Mouse (Mus musculus) hindbrain, embryonic 16.5 days (tissue): Measurements from ENCODE around the gene Camta1. TPM values are rescaled to one million over a fixed set of nuclear protein-coding genes. Genes with fewer than 3 reads are reported as not detected.

Experiments
- ATAC-seq: fragments of 200-750 bp; cut with Nextera tagmentation; 2 replicates; pipeline ENCODE4 v1.8.0; 2017; ENCODE audit warnings: moderate TSS enrichment, moderate library complexity
- H3K27ac ChIP-seq: fragments of 300-500 bp; sonication (generic); 2 replicates; pipeline ENCODE4 v1.5.1; 2014; ENCODE audit warnings: low read depth, mild to moderate bottlenecking, control low read depth, low read length, moderate library complexity
- H3K27me3 ChIP-seq: fragments of 300-500 bp; sonication (generic); replicated peaks from 2 replicates; pipeline ENCODE4 v1.6.1; 2014; ENCODE audit warnings: low read length; ENCODE audit not compliant: control insufficient read depth, insufficient read depth
- H3K36me3 ChIP-seq: fragments of 300-500 bp; sonication (generic); 2 replicates; pipeline ENCODE4 v1.6.1; 2014; ENCODE audit warnings: mild to moderate bottlenecking, low read length, moderate library complexity, mixed read lengths; ENCODE audit not compliant: control insufficient read depth, insufficient read depth
- H3K4me1 ChIP-seq: fragments of 300-500 bp; sonication (generic); 2 replicates; pipeline ENCODE4 v1.6.1; 2014; ENCODE audit warnings: low read depth, low read length; ENCODE audit not compliant: control insufficient read depth, insufficient read depth
- H3K4me2 ChIP-seq: fragments of 300-500 bp; sonication (generic); 2 replicates; pipeline ENCODE4 v1.6.1; 2014; ENCODE audit warnings: mild to moderate bottlenecking, low read length, control low read depth, moderate library complexity
- H3K4me3 ChIP-seq: fragments of 300-500 bp; sonication (generic); 2 replicates; pipeline ENCODE4 v1.5.1; 2014; ENCODE audit warnings: mild to moderate bottlenecking, low read length, control low read depth, moderate library complexity
- H3K9ac ChIP-seq: fragments of 300-500 bp; sonication (generic); 2 replicates; pipeline ENCODE4 v1.6.1; 2014; ENCODE audit warnings: low read depth, mild to moderate bottlenecking, control low read depth, low read length, moderate library complexity
- H3K9me3 ChIP-seq: fragments of 300-500 bp; sonication (generic); 2 replicates; pipeline ENCODE4 v1.6.1; 2014; ENCODE audit warnings: mild to moderate bottlenecking, low read length, moderate library complexity; ENCODE audit not compliant: control insufficient read depth
- WGBS: fragments of 180-500 bp; shearing (Covaris S2); extraction: QIAGEN DNeasy Blood & Tissue Kit; methylation state at CpG from one replicate; pipeline ENCODE4 v1.1.7; 2014; 5-methylcytosine and 5-hydroxymethylcytosine counted together
- polyA plus RNA-seq: library from polyadenylated mRNA; unstranded; fragments of >200 nt; fragmentation: Nextera tagmentation; extraction: Ambion mirVana; gene quantifications from 2 replicates; pipeline ENCODE4 v1.2.1, GENCODE M21; 2015

Gene Camta1
- polyA plus RNA-seq, 1 experiment from 2014 or later = 153 TPM

DNA sequence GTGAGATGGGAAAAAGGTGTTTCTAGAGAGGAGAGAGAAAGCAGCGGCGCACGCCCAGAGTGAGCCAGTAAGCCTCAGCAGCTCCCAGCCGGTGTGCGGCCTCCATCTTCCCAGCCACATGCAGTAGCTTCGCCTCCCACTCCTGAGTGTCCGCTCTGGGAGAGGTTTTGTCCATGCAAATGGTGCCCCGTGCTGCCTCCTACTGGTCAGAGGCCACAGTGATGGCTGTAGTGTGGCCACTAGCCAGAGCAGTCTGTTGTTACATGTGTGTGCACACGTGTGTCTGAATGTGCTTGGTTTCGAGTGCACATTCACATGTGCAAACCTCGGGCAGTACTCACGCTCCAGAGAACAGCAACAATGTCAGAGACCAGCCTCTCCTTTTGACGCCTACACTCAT is 103.3 kb downstream of the Camta1 start:
- H3K27ac ChIP-seq = no peak overlapping the region

DNA sequence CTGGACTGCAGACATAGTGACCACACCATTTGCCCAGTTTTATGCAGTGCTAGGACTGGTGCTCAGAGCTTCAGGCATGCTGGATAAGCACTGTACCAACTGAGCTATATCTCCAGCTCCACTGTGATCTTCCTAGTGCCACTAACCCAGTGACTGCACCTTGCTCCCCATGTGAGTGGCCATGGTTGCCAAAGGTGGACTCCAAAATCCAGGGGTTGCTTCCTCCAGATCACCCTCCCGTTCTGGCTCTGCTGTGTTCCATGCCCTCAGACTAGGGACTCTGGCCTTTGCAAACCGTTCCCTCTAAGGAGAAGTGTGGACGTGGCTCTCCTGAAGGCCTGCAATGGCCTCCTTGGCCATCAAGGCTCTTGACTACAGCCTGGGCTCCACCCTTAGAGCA is 104.4 kb downstream of the Camta1 start:
- no peak overlapping the region for H3K9ac ChIP-seq
- 93% methylated on average over 3 of the region's 3 CpGs for WGBS
- no peaks in the 10 kb centered on the region for H3K36me3 ChIP-seq
- peaks cover 18% of the 10 kb centered on the region for H3K4me1 ChIP-seq
- no peaks in the 10 kb centered on the region for H3K9me3 ChIP-seq
- H3K4me2 ChIP-seq = no peak overlapping the region
- no peak for ATAC-seq
- H3K27me3 ChIP-seq = no peaks in the 10 kb centered on the region
- no peak overlapping the region for H3K4me3 ChIP-seq
- H3K27ac ChIP-seq = no peak overlapping the region

More for the DNA sequence above, 103.3 kb downstream of the Camta1 start:
- WGBS = 89% methylated on average over 13 of the region's 13 CpGs
- H3K27me3 ChIP-seq = no peaks in the 10 kb centered on the region
- ATAC-seq = 0 out of 2 replicates have a peak, but pooled peaks have one; percentile 37
- no peaks in the 10 kb centered on the region for H3K9me3 ChIP-seq
- peaks cover 9% of the 10 kb centered on the region for H3K4me1 ChIP-seq
- no peaks in the 10 kb centered on the region for H3K36me3 ChIP-seq
- H3K4me2 ChIP-seq = no peak overlapping the region
- H3K4me3 ChIP-seq = no peak overlapping the region
- no peak overlapping the region for H3K9ac ChIP-seq

DNA sequence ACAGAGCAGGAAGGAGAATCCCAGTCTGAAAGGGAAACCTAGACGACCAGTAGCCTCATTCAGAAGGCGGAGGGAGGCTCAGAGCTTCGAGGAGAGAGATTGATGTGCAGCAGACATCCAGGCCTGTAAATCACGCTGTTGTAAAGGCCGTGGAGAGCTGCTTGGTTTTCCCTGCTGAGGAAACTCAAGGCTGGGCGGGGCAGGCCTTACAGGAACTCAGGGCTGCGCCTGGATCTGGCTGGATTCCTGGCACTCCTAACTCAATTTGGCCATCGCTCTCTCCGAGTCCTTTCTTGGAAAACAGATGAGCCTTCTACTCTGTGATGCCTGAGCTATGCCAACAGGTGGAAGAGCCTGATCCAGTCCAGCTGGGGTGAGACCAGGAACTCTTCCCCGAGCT is 105.3 kb downstream of the Camta1 start:
- H3K4me3 ChIP-seq = no peak overlapping the region
- WGBS = 70% methylated on average over 10 of the region's 10 CpGs
- H3K9me3 ChIP-seq = no peaks in the 10 kb centered on the region
- no peak overlapping the region for H3K9ac ChIP-seq
- H3K36me3 ChIP-seq = no peaks in the 10 kb centered on the region
- no peak overlapping the region for H3K4me2 ChIP-seq
- no peak for ATAC-seq
- H3K27ac ChIP-seq = no peak overlapping the region
- H3K27me3 ChIP-seq = no peaks in the 10 kb centered on the region
- H3K4me1 ChIP-seq = peaks cover 21% of the 10 kb centered on the region

DNA sequence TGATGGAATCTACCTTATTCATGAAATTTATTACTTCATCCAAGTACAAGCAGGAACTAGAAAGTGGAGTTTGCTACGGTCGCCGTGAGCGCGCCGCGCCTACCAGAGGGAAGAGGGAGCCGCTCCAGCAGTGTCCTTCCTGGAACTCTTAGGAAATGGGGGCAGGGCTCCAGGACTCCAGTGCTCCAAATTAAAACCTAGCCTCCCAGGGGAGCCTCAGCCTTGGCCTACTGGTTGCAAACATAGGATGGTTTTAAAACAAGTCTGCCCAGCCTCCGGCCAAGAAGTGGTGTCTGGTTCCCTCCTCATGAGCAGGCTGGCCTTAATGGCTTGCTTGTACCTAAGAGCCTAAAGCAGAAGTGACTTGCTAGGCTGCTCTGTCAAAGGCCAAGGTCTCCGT is 108.4 kb downstream of the Camta1 start:
- Histone ChIP-seq H3K27me3 (no peaks in the 10 kb centered on the region), H3K4me1 (peaks cover 21% of the 10 kb centered on the region), H3K27ac (no peak overlapping the region), H3K9ac (no peak overlapping the region), H3K9me3 (no peaks in the 10 kb centered on the region), H3K4me2 (no peak overlapping the region), H3K36me3 (no peaks in the 10 kb centered on the region), H3K4me3 (no peak overlapping the region)
- WGBS = 75% methylated on average over 10 of the region's 10 CpGs
- no peak for ATAC-seq

DNA sequence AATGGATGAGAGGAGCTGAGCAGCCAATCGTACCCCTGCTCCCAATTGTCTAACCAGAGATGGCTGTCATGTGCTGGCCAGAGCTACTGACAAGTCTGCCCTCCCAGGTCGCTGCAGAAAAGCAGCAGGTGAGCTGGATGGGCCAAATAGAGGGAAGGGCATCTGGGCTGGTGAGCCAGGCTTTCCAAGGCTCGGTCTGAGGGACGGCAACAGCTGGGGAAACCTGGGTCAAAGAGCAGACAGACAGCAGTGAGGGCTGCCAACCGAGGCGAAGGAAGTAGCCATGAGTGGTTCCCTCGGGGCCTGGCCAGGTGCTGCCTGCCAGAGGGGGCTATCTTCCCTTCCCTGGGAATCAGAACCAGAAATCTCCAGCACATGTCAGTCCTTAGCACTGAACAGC is 109.1 kb downstream of the Camta1 start:
- peaks cover 21% of the 10 kb centered on the region for H3K4me1 ChIP-seq
- ATAC-seq = no peak
- no peak overlapping the region for H3K27ac ChIP-seq

DNA sequence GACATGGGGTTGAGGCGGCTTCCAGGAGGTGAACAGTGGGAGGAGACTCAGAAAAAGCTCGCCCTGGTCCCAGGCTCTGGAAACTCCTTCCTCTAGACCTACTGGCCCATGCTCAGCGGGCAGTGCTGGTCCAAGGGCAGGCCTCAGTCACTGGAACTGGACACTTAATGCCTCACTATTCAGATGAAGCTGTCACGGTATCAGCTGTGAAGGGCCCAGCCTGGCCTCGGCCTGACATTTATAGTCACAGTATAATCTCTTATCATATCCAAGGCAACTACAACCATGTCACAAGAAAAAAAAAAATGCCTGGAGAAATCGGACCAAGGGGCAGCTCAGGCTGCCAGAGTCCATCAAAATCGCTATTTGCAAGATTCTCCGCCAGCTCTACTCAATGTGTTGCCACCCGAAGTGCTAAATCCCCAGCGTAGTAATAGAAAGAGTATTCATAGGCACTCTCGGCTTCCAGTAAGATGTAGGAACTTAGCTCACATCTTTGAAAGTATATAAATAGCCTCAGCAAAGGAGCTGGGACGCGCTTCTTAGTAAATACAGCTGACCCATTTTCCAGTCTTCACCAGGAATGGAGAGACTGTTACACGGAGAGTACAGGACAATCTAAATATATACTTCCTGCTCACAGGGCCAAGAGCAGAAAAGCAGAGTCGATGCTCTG is 110.3 kb downstream of the Camta1 start:
- no peaks in the 10 kb centered on the region for H3K9me3 ChIP-seq
- no peak overlapping the region for H3K27ac ChIP-seq
- no peak for ATAC-seq
- H3K4me2 ChIP-seq = no peak overlapping the region
- H3K36me3 ChIP-seq = no peaks in the 10 kb centered on the region
- no peak overlapping the region for H3K9ac ChIP-seq
- peaks cover 23% of the 10 kb centered on the region for H3K4me1 ChIP-seq
- 72% methylated on average over 15 of the region's 15 CpGs for WGBS
- no peaks in the 10 kb centered on the region for H3K27me3 ChIP-seq
- no peak overlapping the region for H3K4me3 ChIP-seq

More for the DNA sequence above, 109.1 kb downstream of the Camta1 start:
- H3K4me2 ChIP-seq = no peak overlapping the region
- H3K4me3 ChIP-seq = no peak overlapping the region
- H3K9ac ChIP-seq = peak overlapping the region; percentile 22; the same call in 1 of the 2 replicates
- no peaks in the 10 kb centered on the region for H3K36me3 ChIP-seq
- H3K9me3 ChIP-seq = no peaks in the 10 kb centered on the region
- no peaks in the 10 kb centered on the region for H3K27me3 ChIP-seq
- WGBS = 48% methylated on average over 7 of the region's 7 CpGs

DNA sequence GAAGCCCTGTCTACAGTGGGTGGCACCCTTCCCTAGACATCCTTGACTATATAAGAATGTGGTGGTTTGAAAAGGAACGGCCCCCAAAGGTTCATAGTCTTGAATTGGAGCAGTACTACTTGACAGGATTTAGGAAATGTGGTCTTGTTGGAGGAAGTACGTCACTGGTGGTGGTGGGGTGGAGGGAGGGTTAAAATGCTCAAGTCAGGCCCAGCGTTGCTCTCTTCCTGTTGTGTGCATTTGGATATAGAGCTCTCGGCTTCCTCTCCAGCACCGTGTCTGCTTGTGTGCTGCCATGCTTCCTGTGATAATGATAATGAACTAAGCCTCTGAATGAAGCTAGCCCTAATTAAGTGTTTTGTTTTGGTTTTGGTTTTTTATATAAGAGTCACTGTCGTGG is 114.0 kb downstream of the Camta1 start:
- Histone ChIP-seq H3K27ac (no peak overlapping the region), H3K9ac (no peak overlapping the region), H3K4me3 (no peak overlapping the region), H3K4me2 (no peak overlapping the region), H3K36me3 (no peaks in the 10 kb centered on the region), H3K27me3 (no peaks in the 10 kb centered on the region), H3K4me1 (peaks cover 10% of the 10 kb centered on the region), H3K9me3 (no peaks in the 10 kb centered on the region)
- 77% methylated on average over 6 of the region's 6 CpGs for WGBS
- no peak for ATAC-seq

DNA sequence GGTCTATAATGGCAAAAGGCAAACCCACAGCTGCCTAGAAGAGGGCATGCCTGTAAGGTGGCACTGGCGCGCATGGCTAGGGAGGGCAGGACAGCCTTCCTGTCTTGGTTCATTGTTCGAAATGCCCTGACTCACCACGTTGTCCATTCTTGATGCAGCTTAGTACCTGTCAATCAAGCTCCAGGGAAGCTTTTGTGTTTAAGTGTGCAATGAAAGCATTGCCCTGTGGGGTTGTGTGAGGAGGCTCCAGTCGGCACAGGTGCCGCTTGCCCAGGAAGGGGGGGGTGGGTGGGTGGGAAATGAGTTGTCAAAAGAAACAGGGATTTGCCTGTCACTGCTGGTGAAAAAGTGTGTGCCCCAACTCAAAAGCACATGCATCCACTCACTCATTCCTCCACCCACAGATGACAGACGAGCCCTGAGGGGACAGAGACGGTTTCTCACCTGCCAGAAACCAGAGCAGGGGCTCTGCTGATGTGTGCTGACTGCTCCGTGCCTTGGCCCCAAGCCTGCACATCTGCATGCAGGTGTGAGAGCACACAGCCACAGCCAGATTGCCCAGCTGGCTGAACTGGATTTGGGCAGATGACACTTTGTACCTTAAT is 115.6 kb downstream of the Camta1 start:
- Histone ChIP-seq H3K4me1 (peaks cover 14% of the 10 kb centered on the region), H3K9me3 (no peaks in the 10 kb centered on the region), H3K27ac (no peak overlapping the region), H3K36me3 (no peaks in the 10 kb centered on the region), H3K4me3 (no peak overlapping the region), H3K27me3 (no peaks in the 10 kb centered on the region), H3K9ac (no peak overlapping the region), H3K4me2 (no peak overlapping the region)
- 35% methylated on average over 9 of the region's 9 CpGs for whole genome bisulfite sequencing
- no peak for ATAC-seq

DNA sequence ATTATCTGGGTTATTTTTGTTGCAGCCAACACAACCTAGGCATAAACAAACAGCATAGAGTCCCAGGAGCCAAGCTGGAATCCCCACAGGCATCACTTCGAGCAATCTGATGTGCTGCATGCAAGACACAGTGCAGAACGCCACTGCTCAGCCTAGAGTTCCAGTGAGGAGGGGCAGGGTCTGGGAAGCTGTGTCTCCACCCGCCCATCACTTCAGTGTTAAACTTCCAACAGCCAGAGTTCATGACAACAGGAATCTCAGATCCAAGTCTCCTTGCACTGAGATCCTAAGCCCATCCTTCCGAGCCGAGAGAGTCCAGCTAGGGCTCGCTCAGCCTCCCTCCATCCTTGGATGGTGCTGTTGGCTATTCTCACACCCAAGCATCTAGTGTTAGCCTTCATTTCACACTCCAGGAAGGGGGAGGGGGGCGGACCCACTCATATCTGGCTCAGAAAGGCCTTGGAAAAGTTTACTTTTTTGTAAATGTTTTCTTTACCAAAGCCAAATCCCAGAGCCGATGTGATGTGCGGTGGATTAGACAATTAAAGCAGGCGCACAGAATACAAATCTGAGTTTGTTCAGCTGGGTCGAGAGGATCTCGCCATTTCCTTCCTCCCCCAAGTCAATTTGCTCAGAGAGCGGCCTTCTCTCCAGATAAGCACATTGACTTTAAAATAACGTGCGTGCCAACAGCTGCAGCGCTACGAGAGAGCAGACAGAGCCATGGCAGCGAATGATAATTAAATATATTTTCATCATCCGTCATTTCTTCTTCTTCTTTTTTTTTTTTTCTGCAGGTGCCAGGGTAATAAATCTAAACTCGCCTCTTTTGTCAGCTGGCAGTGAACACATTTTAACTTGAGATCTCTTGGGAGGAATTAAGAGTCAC is 120.2 kb downstream of the Camta1 start:
- Histone ChIP-seq H3K4me2 (no peak overlapping the region), H3K4me1 (peaks cover 26% of the 10 kb centered on the region), H3K27me3 (no peaks in the 10 kb centered on the region), H3K9ac (no peak overlapping the region), H3K27ac (0 out of 2 replicates have a peak overlapping the region, but pooled peaks have one; percentile 13), H3K9me3 (no peaks in the 10 kb centered on the region), H3K36me3 (no peaks in the 10 kb centered on the region), H3K4me3 (no peak overlapping the region)
- ATAC-seq = no peak
- WGBS = 40% methylated on average over 20 of the region's 20 CpGs
